Mouse (Mus musculus) thymus, postnatal 4 days (tissue): ENCODE results near the gene Dao.
A peak's percentile ranks its signal among the peaks of the same experiment; 100 is the strongest.

Source experiments
- DNase-seq: peaks from one replicate; pipeline ENCODE4 v3.0.0; 2021

The Dao gene

DNA sequence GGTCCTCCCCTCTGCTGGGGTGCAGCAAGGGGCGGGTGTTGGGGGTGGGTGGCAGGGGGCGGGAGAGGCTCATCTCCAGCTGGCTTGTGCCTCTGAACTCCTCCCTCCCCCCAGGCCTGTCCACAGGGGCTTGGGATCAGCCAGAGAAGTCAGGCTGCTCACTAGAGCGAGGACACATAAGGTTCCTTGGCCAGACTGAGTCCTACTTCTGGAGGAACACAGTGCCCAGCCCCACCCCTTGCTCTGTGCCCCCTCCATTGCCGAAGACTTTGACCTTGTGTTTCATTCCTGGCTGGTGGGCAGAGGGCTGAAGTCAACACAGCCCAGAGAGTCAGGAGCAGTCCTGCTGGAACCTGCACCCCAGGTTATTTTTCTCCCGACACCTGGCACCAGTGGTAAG is at the start of gene Dao:
Gene Dao (plus strand): TSS at position 162 of the 400 bp plus-strand sequence.
- no peak for DNase-seq

DNA sequence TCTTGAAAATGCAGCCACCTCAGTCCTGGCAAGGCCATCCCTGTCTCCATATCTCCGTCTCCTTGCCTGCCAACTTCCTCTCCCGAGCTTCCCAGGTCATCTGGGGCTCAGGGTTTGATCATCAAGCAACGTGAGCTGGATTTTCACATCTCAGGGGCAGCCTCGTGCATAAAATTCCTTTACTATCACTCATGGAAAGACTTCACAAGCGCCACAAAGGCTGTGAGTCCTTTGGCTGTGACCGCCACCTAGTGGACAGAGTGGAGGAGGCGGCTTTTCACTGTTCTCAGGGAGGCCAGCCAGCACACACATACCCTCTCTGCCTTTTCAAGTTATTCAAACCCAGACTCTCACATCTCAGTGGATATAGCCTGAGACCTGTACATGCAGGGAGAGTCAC is 49.1 kb upstream of the Dao start:
- DNase-seq, result peak; percentile 88

DNA sequence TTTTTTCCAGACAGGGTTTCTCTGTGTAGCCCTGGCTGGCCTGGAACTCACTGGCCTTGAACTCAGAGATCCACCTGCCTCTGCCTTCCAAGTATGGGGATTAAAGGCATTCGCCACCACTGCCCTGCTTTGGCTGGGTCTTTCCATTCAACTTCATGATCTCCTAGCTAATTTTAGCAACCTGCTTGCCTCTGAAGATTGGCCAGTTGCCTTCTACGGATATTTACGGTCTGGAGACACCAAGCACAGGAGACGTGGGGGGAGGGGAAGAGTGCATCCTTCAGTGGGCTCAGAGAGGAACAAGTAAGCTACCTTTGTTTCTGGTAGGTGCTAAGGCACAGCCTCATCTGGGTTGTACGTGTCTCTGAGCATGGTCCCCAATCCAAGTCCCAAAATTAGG is 48.2 kb upstream of the Dao start:
- DNase-seq, result no peak

DNA sequence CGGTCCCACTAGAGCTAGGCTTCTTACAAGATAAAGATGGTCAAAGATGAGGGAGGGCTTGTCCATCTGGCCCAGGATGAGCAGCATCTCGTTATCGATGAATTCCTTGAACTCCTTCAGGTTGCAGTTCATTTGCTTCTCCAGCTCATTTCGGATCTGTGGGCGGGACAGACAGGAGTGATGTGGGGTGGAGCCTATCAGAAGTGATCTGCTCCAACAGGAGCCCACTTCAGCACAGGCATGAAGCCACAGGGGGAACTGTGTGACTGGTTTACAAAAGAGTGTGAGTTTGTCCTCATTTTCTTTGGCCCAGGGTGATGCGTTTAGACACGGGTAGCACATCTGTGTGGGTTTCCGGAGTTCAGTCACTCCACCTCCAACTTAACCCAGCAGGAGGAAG is 47.8 kb upstream of the Dao start:
- DNase-seq, result no peak

DNA sequence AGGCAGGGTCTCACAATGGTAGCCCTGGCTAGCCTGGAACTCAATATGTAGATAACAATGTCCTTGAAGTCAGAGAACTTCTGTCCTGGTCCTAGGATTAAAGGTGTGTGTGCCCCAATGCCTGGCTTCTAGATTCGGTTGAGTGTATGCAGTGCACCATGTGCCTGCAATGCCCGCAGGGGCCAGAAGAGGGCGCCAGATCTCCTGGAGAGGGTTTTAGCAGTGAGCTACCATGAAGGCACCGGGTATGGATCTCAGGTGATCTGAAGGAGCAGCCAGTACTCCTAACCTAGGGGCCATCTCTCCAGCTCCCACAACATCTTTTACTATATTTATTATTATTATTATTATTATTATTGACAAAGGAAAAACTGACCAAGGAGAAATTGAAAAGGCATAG is 47.0 kb upstream of the Dao start:
- peak; percentile 94 for DNase-seq

DNA sequence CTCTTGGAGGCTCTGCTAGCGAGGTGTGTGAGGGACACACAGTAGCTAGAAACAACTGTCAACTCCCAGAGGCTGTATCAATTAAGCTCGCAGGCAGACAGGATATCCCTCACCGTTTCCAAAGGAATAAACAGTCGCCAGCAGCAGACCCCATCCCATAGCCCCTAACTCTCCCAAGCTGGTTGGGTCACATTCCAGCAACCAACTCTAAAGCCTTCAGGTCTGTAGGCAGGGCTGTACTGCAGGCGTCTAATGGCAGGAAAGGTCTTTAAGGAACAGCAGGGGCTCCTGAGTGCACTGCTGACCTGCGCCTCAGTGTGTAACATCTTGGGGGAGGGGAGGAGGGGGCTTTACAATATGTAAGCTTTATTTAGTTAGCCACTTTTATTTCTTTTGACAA is 44.5 kb upstream of the Dao start:
- no peak for DNase-seq

DNA sequence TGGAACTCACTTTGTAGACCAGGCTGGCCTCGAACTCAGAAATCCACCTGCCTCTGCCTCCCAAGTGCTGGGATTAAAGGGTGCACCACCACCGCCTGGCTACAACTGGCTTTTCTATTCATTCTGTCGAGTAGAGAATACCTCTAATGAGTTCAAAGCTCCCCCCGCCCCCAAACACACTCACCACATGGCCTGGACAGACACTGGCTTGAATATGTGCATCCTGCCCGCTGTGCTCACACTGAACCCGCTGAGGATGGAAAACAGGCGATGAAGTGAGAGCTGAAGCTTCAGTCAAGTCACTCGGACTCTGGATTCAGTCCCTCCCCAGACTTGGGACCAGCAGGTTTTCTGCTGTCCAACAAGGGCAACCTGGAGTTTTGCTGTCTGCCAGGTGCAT is 43.1 kb upstream of the Dao start:
- no peak for DNase-seq

DNA sequence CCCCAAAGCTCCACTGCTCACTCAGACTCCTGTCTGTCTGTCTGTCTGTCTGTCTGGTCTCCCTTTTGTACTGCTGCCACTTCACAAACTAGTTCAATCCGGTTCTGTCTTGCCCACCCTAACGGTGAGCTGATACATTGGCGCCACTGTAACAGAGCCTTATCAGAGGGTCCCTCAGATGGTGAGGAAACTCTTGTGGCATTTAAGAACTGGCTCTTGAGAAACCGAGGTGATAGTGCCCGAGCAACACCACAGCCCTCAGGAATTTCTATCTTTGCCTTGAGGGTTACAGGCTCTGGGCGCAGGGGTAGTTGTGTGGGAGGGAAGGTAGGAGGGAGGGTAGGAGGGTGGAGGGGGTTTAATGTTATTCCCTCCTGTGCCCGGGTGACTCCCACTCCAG is 41.7 kb upstream of the Dao start:
- no peak for DNase-seq

DNA sequence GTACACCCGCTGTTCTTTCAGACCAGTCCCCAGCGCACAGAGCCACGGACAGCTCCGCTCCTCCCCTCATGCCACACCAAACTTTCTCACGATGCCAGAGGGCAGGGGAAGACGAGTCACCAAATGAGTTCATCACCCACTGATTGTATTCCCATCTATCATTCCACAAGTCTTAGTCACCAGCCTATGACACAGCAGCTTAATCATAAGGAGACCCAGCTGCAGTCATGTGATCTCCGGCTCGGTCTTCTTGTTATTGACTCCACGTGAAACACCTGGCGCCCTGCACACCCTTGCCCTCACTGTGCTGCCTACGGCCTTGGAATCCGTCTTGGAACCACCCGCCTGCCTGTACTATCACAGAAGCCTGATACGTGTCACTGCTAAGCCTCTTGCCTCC is 38.5 kb upstream of the Dao start:
- DNase-seq, result no peak

DNA sequence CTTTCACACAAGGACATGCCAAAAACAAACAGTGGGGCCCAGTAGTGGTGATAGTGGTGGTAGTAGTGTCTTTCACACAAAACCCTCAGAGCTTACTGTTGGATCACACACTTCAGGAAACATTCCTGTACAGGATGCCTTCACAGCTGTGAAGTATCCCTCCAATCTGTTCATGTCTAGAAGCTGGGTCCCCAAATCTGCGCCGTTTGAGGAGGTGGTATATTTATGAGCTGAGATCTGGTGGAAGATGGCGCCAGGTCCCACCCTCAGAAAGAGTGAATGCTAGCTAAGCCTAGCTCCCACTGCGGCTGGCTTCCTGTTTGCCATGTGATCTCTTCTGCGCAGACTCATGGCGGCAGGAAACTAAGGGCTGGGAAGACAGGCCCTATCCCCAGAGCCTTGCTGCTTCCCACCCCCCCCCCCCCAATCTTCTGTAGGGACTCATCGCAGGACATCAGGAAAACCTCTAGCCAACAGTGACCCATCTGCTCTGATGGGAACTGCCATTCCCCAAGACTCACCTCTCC is 37.8 kb upstream of the Dao start:
- DNase-seq, result no peak

DNA sequence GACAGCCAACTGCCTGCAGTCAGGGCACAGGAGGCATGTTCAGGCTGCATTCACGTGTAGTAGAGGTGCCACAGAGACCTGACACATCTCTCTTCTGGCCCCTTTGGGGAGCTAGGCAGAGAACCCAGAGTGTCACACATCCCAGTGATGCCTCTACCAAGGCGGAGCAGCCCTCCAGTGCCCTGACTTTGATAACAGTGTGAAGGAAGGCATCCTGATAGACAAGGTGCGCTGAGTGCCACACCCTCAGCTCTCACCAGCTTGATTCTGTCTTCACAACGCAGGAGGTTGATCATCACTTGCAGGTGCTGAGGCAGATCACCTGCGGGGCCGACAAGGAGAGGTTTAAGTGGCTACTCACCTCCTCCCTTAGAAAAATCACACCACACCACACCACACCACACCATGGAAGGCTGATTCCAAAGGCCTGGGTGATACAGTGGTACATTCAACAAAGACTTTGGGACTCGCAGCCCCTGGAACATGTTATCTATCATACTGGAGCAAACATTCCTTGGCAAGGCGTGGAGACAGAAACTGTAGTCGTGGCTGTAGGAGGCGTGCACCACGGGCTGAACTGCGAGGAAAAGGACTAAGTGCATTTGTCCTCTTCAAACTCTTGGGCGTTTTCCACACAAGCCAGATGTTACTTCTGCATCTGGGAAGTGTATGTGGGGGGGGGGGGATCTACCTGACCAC is 36.9 kb upstream of the Dao start:
- no peak for DNase-seq

DNA sequence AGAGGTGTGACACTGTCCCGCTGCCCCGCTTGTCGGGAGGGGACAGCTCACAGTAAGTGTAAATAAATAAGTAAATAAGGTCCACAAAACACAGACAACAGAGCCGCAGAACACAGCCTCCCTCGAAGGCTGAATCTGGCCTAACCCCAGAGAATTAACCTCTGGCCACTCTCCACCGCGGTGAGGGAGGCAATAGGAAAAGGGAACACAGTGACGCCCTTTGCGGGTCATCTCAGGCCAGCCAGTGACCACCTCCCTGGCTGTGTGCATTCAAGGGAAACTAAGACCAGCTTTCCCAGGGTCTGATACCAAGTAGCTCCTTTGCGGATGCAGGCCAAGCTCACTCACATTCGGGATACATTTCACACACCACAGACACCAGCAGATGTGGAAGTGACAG is 35.1 kb upstream of the Dao start:
- DNase-seq, result no peak

DNA sequence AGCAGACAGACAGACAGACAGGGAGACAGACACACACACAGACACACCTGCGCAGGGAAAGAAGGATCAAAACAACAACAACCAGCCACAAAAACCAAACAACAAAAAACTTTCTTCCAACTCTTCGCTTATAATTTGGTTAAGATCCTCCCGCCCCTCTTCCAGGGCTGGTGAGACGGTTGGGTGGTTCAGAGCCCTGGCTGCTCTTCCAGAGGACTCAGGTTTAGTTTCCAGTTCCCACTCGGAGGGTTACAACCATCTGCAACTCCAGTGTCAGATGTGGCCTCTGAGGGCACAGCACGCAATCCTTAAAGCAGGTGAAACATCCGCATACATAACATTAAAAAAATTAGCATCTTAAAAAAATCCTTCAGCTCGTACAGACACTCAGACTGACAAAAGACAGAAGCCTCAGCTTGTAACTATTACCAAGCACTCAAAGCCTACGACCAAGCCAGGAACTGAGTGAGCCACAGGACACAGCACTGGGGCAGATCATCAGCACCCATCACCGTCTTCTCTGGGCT is 32.0 kb upstream of the Dao start:
- no peak for DNase-seq

DNA sequence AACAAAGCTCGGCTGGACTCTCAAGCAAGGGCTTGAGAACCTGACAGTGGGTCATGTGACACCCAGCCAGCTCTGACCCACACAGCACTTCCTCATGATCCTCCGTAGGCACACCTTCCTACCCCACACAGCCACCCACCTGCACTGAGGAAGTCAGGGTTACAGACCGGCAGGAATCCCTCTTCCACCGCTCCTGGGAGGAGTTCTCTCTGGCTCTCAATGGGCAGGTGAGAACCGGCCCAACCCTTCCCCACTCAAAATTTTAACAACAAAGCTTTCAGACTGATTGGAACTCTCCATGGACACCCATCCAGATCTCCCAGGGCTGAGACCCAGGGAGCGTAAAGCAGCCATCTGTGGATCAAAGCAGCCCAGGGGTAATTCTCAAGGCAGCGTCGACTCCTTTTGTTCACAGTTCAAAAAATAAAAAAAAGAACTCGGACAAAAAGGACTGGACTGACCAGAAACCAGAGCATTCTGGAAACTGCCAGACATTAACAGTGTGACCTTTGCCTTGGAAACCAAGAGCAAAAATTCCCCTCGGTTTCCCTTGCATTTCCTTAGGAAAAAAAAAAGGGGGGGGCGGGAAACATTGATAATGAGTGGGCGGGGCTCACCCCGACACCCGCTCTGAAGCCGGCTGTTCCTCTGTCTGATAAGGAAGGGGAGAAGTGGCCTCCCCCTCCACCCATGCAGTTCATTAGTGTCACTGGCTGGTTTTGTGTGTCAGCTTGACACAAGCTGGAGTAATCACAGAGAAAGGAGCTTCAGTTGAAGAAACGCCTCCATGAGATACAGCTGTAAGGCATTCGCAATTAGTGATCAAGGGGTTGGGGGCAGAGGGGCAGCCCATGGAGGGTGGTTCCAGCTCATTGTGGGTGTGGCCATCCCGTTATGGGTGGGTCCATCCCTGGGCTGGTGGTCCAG is 30.7 kb upstream of the Dao start:
- DNase-seq, result no peak

DNA sequence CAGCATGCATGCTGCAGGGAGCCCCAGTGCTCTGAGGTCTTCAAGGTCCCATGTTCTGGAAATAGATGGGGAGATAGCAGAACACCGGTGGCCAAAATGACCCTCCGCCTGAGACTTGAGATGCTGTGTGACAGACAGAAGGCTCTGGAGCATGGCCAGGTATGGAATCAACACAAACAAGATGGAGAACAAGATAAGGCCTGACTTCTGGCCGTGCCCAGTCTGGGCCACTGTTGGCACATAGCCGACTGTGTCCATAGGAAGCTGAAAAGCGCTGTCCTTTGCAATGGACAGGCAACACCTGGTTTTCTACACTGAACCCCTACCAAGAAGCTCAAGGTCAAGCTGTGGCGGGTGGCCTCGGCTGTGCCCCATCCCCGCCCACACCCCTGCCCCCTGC is 29.7 kb upstream of the Dao start:
- DNase-seq, result no peak

DNA sequence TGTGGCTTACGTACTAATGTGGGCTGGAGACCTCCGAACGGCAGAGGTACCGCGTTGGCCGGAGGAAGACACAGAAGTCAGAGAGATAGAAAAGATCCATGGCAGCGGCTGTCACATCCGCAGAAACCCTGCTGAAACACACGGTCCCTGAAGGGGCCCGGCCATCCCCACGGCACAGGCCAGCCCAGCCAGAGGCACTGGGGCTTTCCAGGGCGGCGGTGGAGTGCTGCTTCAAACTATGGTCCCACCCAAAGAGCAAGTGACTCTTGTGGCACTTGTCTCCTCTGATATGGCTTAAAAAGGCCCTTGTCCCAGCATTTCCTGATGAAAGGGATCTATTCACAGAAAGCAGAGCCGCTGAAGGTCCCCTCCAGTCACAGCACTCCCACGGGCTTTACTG is 28.9 kb upstream of the Dao start:
- DNase-seq, result no peak

DNA sequence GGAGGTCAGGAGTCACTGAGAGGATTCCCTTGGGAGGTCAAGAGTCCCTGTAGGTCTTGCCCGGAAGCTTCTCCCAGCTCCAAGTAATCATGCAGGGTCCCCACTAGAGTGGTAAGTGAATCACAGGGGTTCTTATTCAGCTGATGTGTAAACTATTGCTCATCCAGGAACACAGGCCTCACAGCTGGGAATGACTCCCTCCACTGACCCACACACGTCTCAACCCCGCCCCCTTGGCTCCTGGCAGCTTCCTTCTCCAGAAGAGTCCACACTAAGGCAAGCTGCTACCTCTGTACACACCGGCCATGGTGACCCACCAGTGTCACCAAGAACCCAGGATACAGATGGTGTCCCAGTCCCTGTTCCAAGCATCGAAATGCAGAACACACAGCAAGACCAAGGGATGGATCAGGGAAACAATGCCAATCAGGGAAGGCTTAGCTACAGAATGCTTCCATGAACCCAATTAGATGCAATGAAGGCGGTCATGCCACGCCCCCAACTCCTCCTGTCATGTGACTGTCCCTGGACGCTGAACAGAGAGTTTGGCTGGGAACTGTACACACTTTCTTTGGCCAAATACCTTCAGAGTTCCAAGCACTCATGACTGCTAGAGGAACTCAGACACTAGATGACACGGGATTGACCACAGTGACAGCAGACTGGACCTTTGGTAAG is 27.8 kb upstream of the Dao start:
- DNase-seq, result no peak

DNA sequence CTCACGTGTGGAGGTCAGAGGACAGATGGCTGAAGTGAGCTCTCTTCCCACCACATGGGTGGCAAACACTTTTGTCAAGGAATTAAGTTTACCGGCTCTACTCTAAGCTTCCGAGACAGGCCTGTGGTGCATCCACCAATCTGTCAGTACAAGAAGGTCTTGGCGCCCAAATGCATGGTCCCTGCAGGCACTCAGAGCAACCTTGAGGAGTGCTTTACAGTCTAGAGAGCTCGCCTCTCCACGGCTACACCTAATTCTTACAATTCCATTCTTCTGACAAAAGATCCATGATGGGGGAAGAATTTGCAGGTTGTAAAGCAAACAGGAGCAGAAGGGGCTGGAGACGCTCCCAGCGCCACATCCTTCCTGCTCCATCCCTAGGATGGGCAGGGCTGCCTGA is 26.9 kb upstream of the Dao start:
- DNase-seq, result no peak

DNA sequence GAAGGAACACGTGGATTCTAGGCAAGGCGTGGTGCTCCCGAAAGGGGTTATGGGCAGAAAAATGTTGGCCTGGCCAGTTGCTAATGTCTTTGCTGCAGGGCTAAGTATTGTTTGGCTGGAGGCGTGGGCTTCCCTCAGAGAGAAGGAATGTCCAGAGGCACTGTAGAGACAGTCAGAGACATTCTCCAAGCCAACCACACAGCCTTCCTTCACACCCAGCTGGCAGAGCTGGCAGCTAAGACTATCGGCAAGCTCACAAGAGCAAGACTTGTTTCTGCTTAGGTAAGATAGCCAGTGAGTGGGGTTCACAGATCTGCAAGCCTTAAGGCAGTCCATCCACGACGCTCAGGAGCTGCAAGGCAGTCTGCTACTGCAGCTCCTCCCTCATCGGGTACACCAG is 26.2 kb upstream of the Dao start:
- DNase-seq, result no peak

DNA sequence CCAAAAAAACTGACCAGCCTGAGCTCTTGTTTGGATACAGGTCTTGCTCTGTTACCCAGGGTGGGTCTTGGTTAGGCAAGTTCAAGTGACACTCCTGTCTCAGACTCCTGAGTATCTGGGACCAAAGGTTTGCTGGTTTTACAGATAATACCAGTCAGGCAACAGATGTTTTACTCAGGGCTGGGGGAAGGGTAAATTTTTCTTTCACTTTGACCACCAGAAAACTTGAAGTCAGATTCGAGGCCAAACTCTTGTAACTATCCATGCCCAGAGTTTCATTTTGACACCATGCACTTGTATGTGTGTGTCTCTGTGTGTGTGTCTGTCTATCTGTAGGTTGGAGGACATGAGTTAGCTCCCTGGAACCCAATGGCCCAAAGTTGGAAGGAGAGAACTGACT is 23.0 kb upstream of the Dao start:
- DNase-seq, result no peak

DNA sequence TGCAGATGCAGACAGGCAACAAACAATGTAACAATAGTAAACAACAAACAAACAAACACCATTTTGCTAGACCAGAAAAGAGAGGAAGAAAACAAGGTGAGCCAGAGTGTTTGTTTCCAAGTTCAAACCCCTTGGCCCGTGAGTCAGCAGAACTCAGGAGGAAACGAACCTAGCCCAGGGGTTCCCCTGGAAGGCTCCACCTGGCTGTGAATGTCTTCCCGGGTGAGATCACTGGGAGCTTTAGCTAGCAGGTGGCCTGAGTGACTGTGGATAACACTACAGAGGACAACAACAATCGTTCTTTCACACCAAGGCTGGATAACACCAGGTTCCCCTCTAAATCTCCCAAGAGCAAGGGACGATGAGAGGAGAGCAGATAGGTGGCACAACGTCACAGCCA is 22.3 kb upstream of the Dao start:
- no peak for DNase-seq

DNA sequence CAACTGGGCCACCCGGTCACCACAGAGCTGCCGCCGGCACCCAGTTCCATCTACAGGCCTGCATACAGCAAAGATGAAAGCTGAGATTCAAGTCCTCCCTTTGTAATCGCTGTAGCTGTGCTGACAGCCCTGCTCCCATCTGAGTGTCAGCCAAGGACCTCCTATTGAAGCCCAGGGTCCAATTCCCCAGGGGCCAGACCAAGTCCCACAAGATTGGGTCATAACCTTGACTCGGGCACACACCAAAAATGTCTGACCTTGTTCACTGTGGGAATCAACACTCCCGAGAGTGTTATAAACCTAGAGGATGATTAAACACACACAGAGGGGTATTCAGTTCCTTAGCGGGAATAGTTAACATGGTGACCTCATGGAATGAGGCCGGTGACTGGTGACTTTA is 21.7 kb upstream of the Dao start:
- DNase-seq, result no peak

DNA sequence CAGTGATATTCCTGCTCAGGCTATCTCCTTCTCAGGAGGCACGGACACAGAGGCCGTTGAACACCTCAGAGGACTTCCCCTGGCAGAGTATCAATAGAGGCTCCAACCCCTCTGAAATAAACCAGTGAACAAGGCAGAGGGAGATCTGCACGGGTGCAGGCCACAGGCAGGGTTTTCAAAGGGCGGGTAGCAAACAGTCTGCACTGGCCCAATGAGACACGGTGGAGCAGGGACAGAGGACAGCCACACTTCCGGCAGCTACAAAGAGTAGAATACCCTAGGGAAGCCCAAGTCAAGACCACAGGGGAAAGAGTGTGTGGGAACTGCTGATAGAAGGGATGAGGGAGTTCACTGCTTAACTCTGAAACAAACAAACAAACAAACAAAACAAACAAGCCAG is 20.0 kb upstream of the Dao start:
- no peak for DNase-seq
